Mouse (Mus musculus) heart, embryonic 13.5 days (tissue): ENCODE measurements around the gene Bche. TPM values are rescaled to one million over a fixed set of nuclear protein-coding genes. Genes with fewer than 3 reads are reported as not detected.

Experiments
- ATAC-seq: fragments of 200-750 bp; cut with Nextera tagmentation; 2 replicates; pipeline ENCODE4 v1.8.0; 2017; ENCODE audit warnings: moderate TSS enrichment; ENCODE audit not compliant: insufficient number of reproducible peaks, low FRiP score, low TSS enrichment; ENCODE audit errors: extremely low read depth
- H3K27ac ChIP-seq: fragments of 300-500 bp; sonication (generic); replicated peaks from 2 replicates; pipeline ENCODE4 v1.5.1; 2015; ENCODE audit warnings: moderate library complexity, mild to moderate bottlenecking, inconsistent platforms
- H3K27me3 ChIP-seq: fragments of 300-500 bp; sonication (generic); replicated peaks from 2 replicates; pipeline ENCODE4 v1.6.1; 2015; ENCODE audit warnings: mild to moderate bottlenecking, inconsistent platforms
- H3K36me3 ChIP-seq: fragments of 300-500 bp; sonication (generic); 2 replicates; pipeline ENCODE4 v1.6.1; 2015; ENCODE audit warnings: mild to moderate bottlenecking, inconsistent platforms
- H3K4me1 ChIP-seq: fragments of 300-500 bp; sonication (generic); 2 replicates; pipeline ENCODE4 v1.6.1; 2015; ENCODE audit warnings: inconsistent platforms
- H3K4me2 ChIP-seq: fragments of 300-500 bp; sonication (generic); 2 replicates; pipeline ENCODE4 v1.6.1; 2015; ENCODE audit warnings: inconsistent platforms, mild to moderate bottlenecking, moderate library complexity
- H3K4me3 ChIP-seq: fragments of 300-500 bp; sonication (generic); 2 replicates; pipeline ENCODE4 v1.5.1; 2015; ENCODE audit warnings: moderate library complexity, mild to moderate bottlenecking, inconsistent platforms
- H3K9ac ChIP-seq: fragments of 300-500 bp; sonication (generic); 2 replicates; pipeline ENCODE4 v1.6.1; 2015; ENCODE audit warnings: inconsistent platforms, mild to moderate bottlenecking, moderate library complexity
- H3K9me3 ChIP-seq: fragments of 300-500 bp; sonication (generic); 2 replicates; pipeline ENCODE4 v1.6.1; 2016; ENCODE audit warnings: inconsistent platforms
- WGBS: fragments of 180-500 bp; shearing (Covaris S2); methylation state at CpG from one replicate; pipeline ENCODE4 v1.1.7; 2015; ENCODE audit warnings: mixed read lengths; 5-methylcytosine and 5-hydroxymethylcytosine counted together
- polyA plus RNA-seq: library from polyadenylated mRNA; unstranded; fragments of >200 nt; fragmentation: Nextera tagmentation; extraction: Ambion mirVana; gene quantifications from 2 replicates; pipeline ENCODE4 v1.2.1, GENCODE M21; 2015

Bche gene
- polyA plus RNA-seq, 1 experiment from 2014 or later = 15.4 TPM

- H3K27me3 ChIP-seq = no peaks in the 10 kb centered on the region
- no peaks in the 10 kb centered on the region for H3K9me3 ChIP-seq
- no peaks in the 10 kb centered on the region for H3K36me3 ChIP-seq
- H3K9ac ChIP-seq = no peak overlapping the region
- 45% methylated on average over 1 of the region's 1 CpGs for WGBS
- H3K4me3 ChIP-seq = no peak overlapping the region
- ATAC-seq = no peak
- no peaks in the 10 kb centered on the region for H3K4me1 ChIP-seq
- H3K4me2 ChIP-seq = no peak overlapping the region
- H3K27ac ChIP-seq = no peak overlapping the region
Observed at GRCm38 (mm10) chr3:73673333-73673732, 34.9 kb downstream of the Bche start.

GRCm38 (mm10) chr3:73668172-73668571 lies 40.0 kb downstream of the Bche start:
- H3K4me2 ChIP-seq = no peak overlapping the region
- no peak overlapping the region for H3K27ac ChIP-seq
- no peak overlapping the region for H3K9ac ChIP-seq
- no peak overlapping the region for H3K4me3 ChIP-seq
- WGBS = 60% methylated on average over 5 of the region's 5 CpGs
- no peak for ATAC-seq
- H3K9me3 ChIP-seq = no peaks in the 10 kb centered on the region
- H3K4me1 ChIP-seq = no peaks in the 10 kb centered on the region
- no peaks in the 10 kb centered on the region for H3K36me3 ChIP-seq
- H3K27me3 ChIP-seq = no peaks in the 10 kb centered on the region

GRCm38 (mm10) chr3:73667245-73668131 lies 40.7 kb downstream of the Bche start:
- WGBS = 89% methylated on average over 3 of the region's 3 CpGs
- Histone ChIP-seq H3K9me3 (no peaks in the 10 kb centered on the region), H3K4me2 (no peak overlapping the region), H3K36me3 (no peaks in the 10 kb centered on the region), H3K4me3 (no peak overlapping the region), H3K27ac (no peak overlapping the region), H3K4me1 (no peaks in the 10 kb centered on the region), H3K27me3 (no peaks in the 10 kb centered on the region), H3K9ac (no peak overlapping the region)
- ATAC-seq = no peak

GRCm38 (mm10) chr3:73650281-73650680 lies 57.9 kb downstream of the Bche start:
- H3K36me3 ChIP-seq = no peaks in the 10 kb centered on the region
- H3K9ac ChIP-seq = no peak overlapping the region
- 0 out of 2 replicates have a peak, but pooled peaks cover 4% of the 10 kb centered on the region for H3K9me3 ChIP-seq
- no peak for ATAC-seq
- no peak overlapping the region for H3K27ac ChIP-seq
- H3K27me3 ChIP-seq = no peaks in the 10 kb centered on the region
- H3K4me1 ChIP-seq = no peaks in the 10 kb centered on the region
- H3K4me2 ChIP-seq = no peak overlapping the region
- no peak overlapping the region for H3K4me3 ChIP-seq

DNA sequence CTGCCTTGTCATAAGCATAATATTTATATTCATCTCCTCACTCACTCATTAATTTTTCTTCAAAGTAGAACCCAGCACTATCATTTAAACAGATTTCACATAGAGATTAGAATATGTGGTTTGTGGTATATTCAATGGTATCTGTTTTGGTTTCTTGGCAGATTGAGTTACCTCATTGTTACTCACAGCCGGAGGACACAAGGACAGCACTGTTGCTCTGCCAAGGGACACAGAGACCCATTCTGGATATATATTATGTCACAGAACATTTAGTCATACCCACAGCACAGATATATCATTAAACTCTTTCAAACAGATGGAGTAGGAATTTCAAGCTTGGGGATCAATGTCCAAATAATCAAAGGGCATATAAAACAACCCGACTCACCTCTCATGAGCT lies 61.2 kb downstream of the Bche start:
- H3K27ac ChIP-seq = no peak overlapping the region
- H3K9ac ChIP-seq = no peak overlapping the region
- H3K4me3 ChIP-seq = no peak overlapping the region
- H3K4me1 ChIP-seq = no peaks in the 10 kb centered on the region
- WGBS = 77% methylated on average over 2 of the region's 2 CpGs
- no peaks in the 10 kb centered on the region for H3K36me3 ChIP-seq
- no peak overlapping the region for H3K4me2 ChIP-seq
- no peaks in the 10 kb centered on the region for H3K9me3 ChIP-seq
- no peaks in the 10 kb centered on the region for H3K27me3 ChIP-seq
- ATAC-seq = no peak

GRCm38 (mm10) chr3:73611421-73611820 lies 96.8 kb downstream of the Bche start:
- Histone ChIP-seq H3K9me3 (no peaks in the 10 kb centered on the region), H3K4me3 (no peak overlapping the region), H3K9ac (no peak overlapping the region), H3K4me2 (no peak overlapping the region), H3K4me1 (no peaks in the 10 kb centered on the region), H3K27me3 (no peaks in the 10 kb centered on the region), H3K36me3 (no peaks in the 10 kb centered on the region), H3K27ac (no peak overlapping the region)
- 62% methylated on average over 2 of the region's 2 CpGs for WGBS
- no peak for ATAC-seq

- Histone ChIP-seq H3K9ac (no peak overlapping the region), H3K27me3 (no peaks in the 10 kb centered on the region), H3K9me3 (no peaks in the 10 kb centered on the region), H3K36me3 (no peaks in the 10 kb centered on the region), H3K4me3 (no peak overlapping the region), H3K27ac (no peak overlapping the region), H3K4me1 (peaks cover 5% of the 10 kb centered on the region; the same call in 1 of the 2 replicates), H3K4me2 (no peak overlapping the region)
- 64% methylated on average over 5 of the region's 5 CpGs for WGBS
- no peak for ATAC-seq
Observed at GRCm38 (mm10) chr3:73591757-73592533, 116.3 kb downstream of the Bche start.
